16 mouse cellular contexts compared by ENCODE assay signal in genomic region chr5:43501887-43502286, GRCm38 (mm10). TPM values are rescaled to one million over a fixed set of nuclear protein-coding genes. Genes with fewer than 3 reads are reported as not detected.
"Had no signal": no experiment of that assay in that cellular context is flagged by ENCODE, and none has a peak within 500 bp of the region (broad histone marks: within the 10 kb centered on the region; RNA-seq: fewer than 3 reads in every experiment).

No protein-coding gene starts in this region.

- H3K4me3 ChIP-seq: limb, embryonic 13.5 days; midbrain, embryonic 13.5 days; neural tube, embryonic 12.5 days; stomach, embryonic 15.5 days had no signal

- H3K4me1 ChIP-seq: midbrain, embryonic 13.5 days; neural tube, embryonic 12.5 days; stomach, embryonic 15.5 days had no signal

- H3K36me3 ChIP-seq: limb, embryonic 13.5 days; midbrain, embryonic 13.5 days; neural tube, embryonic 12.5 days; stomach, embryonic 15.5 days had no signal

- H3K9ac ChIP-seq: limb, embryonic 13.5 days; liver, embryonic 14.5 days; midbrain, embryonic 13.5 days; neural tube, embryonic 12.5 days; stomach, embryonic 15.5 days had no signal

- H3K9me3 ChIP-seq: limb, embryonic 13.5 days; midbrain, embryonic 13.5 days; neural tube, embryonic 12.5 days; stomach, embryonic 15.5 days had no signal

- DNase-seq: kidney, adult 2 months; kidney, postnatal 14 days; left cerebral cortex, postnatal 4 days; lung, adult 2 months; lung, postnatal 36 days; right cerebral cortex, postnatal 4 days; spleen, adult 18-20 months had no signal

- ATAC-seq: lung, postnatal 0 days; midbrain, embryonic 13.5 days had no signal

- H3K27ac ChIP-seq: limb, embryonic 13.5 days; liver, embryonic 14.5 days; midbrain, embryonic 13.5 days; neural tube, embryonic 12.5 days; stomach, embryonic 15.5 days had no signal

- H3K4me2 ChIP-seq: limb, embryonic 13.5 days; midbrain, embryonic 13.5 days; neural tube, embryonic 12.5 days; stomach, embryonic 15.5 days had no signal

- H3K27me3 ChIP-seq: limb, embryonic 13.5 days; midbrain, embryonic 13.5 days; neural tube, embryonic 12.5 days; stomach, embryonic 15.5 days had no signal

RNA-seq across cellular contexts. Expression of gene C1qtnf7, which starts 13.5 kb away (rescaled TPM):
- total RNA-seq: megakaryocyte progenitor cell, adult 5-6 weeks; monocyte, adult 5-6 weeks; neutrophil, adult 5-6 weeks had no signal
